Mouse (Mus musculus): ENCODE measurements around the gene Ralgps2.

- no peak for TF ChIP-seq CTCF (IDR thresholded peaks at IDR 0.05; ENCODE audit: low read depth, low read length)
- TF ChIP-seq GATA1 (IDR thresholded peaks at IDR 0.05; ENCODE audit: borderline replicate concordance, low read length) = no peak
- TF ChIP-seq TAL1 (conservative IDR thresholded peaks at IDR 0.05; ENCODE audit: low read depth, low read length) = no peak
- TF ChIP-seq POLR2AphosphoS5 (IDR thresholded peaks at IDR 0.05; ENCODE audit: insufficient replicate concordance, low read depth, low read length) = no peak
- TF ChIP-seq GATA2 (IDR thresholded peaks at IDR 0.05; ENCODE audit: borderline replicate concordance, low read depth, low read length) = no peak
Measured at GRCm38 (mm10) chr1:156779595-156779994, 159.8 kb downstream of the Ralgps2 start.
